Mouse (Mus musculus) adrenal gland, adult 8-10 months (tissue): ENCODE results near the gene Map3k11. TPM values are rescaled to one million over a fixed set of nuclear protein-coding genes. Genes with fewer than 3 reads are reported as not detected.

Experiments used
- DNase-seq: peaks from one replicate; pipeline ENCODE4 v3.0.0; 2022
- microRNA-seq, 2 experiments: library from miRNA; unstranded; fragments of <30 nt; microRNA quantifications; one replicate each; pipeline ENCODE4 v1.2.0; 2022
- total RNA-seq, 4 experiments: library from RNA; stranded (reverse); gene quantifications; 2 replicates each; pipeline ENCODE4 v1.2.4; 2022

Map3k11 gene
- total RNA-seq, 4 experiments from 2014 or later, result 40.8 to 53.6 (median 46.3) TPM

DNA sequence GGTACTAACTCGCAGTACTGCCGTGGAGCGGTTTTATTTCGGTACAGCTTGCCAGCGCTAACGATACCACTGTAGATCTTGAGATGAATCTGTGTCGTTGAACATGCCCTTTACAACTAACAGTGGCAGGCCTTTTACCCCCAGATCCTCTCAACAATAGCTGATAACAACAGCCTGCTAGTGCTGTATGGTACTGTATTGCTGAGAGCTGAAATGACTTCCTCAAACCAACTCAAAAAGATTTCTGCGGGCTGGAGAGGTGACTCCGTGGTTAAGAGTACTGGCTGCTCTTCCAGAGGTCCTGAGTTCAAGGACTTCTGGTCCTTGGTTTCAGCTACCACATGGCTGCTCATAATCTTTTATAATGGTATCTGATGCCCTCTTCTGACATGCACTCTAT lies 45.8 kb downstream of the Map3k11 start:
- DNase-seq, result no peak

DNA sequence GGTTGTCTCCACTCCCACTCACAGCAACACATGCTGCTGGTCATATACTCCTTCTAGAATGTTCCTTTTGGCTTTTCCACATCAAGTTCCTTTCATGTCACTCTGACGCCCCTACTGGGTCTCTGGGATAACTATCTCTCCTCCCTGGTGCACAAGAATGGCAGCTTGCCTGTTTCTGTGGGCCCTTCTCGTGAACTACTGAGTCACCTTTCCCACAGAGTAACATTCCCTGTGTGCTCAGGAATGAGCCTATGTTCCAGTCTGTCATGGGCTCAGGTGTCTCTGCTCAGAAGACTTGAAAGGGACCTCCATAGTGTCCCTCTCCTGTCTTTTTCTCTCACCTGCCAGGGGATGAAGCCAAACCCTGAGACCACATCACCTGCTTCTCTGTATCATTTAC lies 50.9 kb downstream of the Map3k11 start:
- DNase-seq, result no peak

DNA sequence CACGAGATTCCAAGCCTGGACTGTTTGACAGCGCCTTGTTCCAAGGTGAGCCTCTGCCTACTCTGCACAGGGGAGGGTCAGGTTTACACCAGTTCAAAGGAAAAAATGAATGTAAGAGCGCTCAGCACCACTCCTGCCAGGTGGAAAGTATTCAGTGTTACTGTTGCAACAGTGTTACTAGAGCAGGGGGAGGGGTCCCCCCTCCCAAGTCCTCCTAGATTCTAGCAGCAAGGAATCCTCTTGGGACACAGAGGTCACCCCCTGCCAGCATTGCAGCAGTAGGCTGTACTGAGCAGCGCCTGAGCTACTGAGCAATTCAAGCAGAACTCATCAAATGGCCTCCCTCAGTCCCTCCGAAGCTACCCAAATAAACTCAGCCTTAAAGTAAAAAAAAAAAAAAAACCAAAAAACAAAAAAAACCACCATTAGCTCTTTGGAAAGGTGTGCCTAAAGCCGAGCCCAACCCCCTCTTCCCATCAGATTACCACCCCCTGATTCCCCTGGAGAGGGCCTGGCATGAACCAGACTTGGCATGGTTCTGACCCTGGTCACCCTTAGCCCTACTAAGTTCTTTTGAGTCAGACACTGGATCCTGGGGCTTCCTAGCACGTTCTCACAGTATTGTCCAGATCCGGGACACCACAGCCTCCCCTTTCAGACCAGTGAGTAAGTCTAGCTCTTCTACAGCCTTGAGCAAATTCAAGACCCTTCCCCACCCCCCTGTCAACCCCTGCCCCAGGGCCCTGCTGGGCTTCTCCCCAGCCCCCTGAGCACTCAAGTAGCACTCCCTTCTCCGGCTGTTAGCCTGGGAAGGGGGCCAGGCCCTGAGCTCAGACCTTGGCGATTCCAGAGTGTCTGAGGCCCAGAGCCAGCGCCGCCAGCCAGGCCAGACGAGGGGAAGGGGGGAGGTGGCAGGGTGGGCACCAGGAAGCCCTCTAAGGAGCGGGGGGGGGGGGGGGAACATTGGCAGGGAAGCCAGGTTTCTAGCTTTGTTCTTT lies 52.1 kb downstream of the Map3k11 start, which contains the start of gene Ltbp3:
Gene Ltbp3, plus strand, starts transcription at position 585 of the 998 bp plus-strand sequence.
- DNase-seq, result no peak

DNA sequence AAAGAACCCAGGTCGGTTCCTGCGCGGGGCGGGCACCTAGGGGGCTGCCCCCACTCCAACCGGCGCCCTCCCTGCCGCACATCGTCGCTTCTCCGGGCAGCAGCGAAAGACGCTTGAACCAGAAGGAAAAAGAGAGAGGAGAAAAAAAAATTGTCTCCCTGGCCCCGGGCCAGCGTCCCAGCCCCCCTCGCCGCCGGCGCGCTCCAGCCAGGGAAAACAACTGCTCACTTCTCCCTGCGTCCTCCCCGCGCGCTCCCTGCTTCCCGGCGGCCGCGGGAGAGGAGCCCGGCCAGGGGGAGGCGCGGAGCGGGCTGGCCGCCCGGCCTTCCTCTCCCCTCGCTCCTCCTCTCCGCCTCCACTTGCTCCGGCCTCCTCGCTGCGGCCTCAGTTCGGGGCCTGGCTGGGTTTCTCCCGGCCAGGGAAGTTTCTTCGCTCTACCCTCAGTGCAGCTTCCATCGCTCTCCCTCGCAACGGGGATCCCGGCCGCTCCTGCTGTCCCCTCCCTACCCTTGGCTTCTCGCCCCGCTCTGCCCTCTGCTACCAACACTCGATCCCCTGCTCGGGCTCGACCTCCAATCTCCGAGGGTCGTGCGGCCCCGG lies 53.2 kb downstream of the Map3k11 start:
- peak; percentile 78 for DNase-seq

DNA sequence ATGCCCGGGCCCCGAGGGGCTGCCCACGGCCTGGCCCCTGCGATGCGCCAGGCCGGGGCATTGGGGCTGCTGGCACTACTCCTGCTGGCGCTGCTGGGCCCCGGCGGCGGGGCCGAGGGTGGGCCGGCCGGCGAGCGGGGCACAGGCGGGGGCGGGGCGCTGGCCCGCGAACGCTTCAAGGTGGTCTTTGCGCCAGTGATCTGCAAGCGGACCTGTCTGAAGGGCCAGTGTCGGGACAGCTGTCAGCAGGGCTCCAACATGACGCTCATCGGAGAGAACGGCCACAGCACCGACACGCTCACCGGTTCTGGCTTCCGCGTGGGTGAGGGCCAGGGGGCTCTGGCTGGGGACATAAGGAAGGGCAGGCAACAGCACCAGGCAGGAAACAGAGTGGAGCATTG lies 53.7 kb downstream of the Map3k11 start:
- no peak for DNase-seq

DNA sequence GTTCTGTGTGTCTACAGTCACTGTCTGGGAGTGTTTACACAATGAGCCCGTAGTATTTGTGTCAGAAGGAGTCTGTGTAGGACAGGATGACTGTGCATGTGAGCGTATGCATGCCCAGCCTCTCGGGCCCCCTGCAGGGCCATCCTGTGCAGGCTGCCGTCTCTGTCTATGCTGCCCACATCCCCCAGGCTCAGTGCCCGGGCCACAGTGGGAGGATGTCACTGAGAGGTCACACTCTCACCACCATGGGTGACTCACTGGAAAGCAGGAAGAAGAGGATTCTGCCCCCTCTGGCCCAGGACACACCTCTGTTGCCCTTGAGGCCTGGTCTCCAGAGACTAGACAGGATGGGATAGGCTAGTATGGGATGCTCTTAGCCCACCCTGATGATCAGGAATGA lies 55.0 kb downstream of the Map3k11 start:
- DNase-seq, result peak; percentile 57

DNA sequence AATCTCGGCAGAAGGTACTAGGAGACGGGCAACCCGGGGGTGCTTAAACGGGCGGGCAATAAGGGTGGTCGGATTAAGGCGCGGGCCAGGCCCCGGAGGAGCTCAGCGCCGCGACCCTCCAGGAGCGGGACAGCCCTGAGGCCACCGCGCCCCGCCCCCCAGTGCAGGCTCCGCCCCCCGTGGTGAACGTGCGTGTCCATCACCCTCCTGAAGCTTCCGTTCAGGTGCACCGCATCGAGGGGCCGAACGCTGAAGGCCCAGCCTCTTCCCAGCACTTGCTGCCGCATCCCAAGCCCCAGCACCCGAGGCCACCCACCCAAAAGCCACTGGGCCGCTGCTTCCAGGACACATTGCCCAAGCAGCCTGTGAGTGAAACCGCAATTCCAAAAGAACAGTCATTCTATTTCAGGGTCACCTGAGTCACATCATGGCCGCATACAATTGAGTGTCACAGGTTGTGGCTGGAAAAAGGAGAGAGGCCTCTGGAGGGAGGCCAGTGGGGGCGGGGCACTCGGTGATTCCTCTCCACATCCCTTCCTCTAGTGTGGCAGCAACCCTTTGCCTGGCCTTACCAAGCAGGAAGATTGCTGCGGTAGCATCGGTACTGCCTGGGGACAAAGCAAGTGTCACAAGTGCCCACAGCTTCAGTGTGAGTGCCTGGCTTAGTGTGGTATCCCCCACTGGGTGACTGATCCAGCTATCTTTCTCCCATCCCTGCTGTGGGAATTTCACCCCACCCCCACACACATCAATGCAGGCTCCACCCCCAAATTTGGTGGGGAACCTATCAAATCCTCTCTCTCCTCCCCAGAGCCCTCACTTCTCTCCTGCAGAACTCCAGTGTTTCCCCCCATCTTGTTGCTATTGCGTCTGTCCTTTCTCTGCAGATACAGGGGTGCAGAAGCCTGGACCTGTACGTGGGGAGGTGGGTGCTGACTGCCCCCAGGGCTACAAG lies 57.5 kb downstream of the Map3k11 start:
- peak; percentile 74 for DNase-seq

DNA sequence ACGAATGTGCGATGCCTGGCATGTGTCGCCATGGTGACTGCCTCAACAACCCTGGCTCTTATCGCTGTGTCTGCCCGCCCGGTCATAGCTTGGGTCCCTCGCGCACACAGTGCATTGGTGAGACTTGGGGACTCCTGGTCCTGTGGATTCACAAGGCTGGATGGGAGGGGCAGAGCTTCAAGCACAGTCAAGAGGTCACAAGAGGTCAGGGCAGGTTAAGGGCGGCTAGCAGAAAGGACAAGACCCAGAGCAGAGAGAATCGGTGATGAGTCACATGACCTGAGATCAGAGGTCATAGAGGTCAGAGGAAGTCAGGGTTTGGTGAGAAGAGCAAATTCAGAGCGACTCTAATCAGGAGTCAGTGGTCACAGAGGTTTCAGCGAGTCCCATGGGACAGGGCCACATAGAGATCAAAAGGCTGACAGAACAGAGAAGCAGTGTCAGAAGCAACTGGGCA lies 58.4 kb downstream of the Map3k11 start:
- no peak for DNase-seq

DNA sequence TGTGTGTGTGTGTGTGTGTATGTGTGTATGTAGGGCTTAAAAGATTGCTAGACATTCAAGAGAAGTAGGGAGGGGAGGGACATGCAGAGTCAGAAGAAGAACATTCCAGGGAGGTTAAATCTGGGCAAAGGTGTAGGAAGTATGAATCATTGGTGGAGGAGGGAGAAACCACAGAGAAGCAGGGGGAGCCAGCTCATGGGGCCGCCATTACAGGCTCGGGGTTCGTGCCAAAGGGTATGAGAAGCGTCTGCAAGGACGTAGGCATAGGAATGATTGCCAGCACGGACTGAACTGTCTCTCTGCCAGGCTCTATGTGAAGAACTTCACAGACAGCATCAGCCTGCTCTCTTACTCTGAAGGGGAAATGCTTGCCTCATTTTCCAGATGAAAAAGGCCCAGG lies 60.9 kb downstream of the Map3k11 start:
- peak; percentile 75 for DNase-seq

DNA sequence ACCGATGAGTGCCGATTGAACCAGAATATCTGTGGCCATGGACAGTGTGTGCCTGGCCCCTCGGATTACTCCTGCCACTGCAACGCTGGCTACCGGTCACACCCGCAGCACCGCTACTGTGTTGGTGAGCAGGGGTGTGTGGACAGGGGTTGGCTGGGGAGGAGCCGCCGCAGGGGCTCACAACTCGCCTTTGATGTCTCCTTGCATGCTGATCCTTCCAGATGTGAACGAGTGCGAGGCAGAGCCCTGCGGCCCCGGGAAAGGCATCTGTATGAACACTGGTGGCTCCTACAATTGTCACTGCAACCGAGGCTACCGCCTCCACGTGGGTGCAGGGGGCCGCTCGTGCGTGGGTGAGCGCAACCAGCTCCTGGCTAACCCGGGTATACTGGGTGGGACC lies 62.4 kb downstream of the Map3k11 start:
- no peak for DNase-seq

DNA sequence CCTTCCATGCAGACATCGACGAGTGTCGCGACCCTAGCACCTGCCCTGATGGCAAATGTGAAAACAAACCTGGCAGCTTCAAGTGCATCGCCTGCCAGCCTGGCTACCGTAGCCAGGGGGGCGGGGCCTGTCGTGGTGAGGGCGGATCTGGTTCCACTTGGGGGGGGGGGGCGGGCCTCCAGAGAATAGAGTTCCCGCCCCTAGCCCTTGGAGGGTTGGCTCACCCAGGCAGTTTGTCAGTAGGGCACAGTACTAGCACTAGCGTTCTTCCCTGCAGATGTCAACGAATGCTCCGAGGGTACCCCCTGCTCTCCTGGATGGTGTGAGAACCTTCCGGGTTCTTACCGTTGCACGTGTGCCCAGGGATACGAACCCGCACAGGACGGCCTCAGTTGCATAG lies 63.2 kb downstream of the Map3k11 start:
- DNase-seq, result peak; percentile 56

Small RNAs within 50 kb of the gene (microRNA-seq; reads per million reads assigned to microRNA genes)
- gene Mir6987, result 0 to 0.34 reads per million in 2 experiments

Other genes starting within 250 kb of the Map3k11 start
- gene Fosl1, start 241.2 kb upstream of the Map3k11 start, total RNA-seq, result under 1 TPM in 3 of 4 experiments, not detected in 1; 0.22 to 0.86 (median 0.56) TPM
- 10 to 100 TPM in 3 of 4 experiments, 1 to 10 TPM in 1; 8.9 to 12.4 (median 11.4) TPM for gene Ccdc85b, start 230.8 kb upstream of the Map3k11 start, total RNA-seq
- gene Fibp, start 228.1 kb upstream of the Map3k11 start, total RNA-seq, result 100 to 1,000 TPM in 2 of 4 experiments, 10 to 100 TPM in 2; 95.6 to 139 (median 110) TPM
- gene Ctsw, start 220.2 kb upstream of the Map3k11 start, total RNA-seq, result 1 to 10 TPM; 1.1 to 2.2 (median 1.6) TPM
- 100 to 1,000 TPM in 2 of 4 experiments, 10 to 100 TPM in 2; 64.9 to 173 (median 105) TPM for gene Efemp2, start 214.8 kb upstream of the Map3k11 start, total RNA-seq
- 10 to 100 TPM; 25.8 to 40.4 (median 33.8) TPM for gene Mus81, start 200.3 kb upstream of the Map3k11 start, total RNA-seq
- gene Cfl1, start 198.3 kb upstream of the Map3k11 start, total RNA-seq, result 100 to 1,000 TPM; 711 to 770 (median 737) TPM
- gene 1700020D05Rik, start 185.0 kb upstream of the Map3k11 start, total RNA-seq, result 10 to 100 TPM in 1 of 4 experiments, 1 to 10 TPM in 3; 2.2 to 10.4 (median 5.4) TPM
- gene Snx32, start 178.2 kb upstream of the Map3k11 start, total RNA-seq, result 10 to 100 TPM; 13.4 to 35.0 (median 23.9) TPM
- gene Ovol1, start 128.1 kb upstream of the Map3k11 start, total RNA-seq, result not detected
- 10 to 100 TPM; 10.8 to 15.7 (median 13.1) TPM for gene Ap5b1, start 120.7 kb upstream of the Map3k11 start, total RNA-seq
- gene Rnaseh2c, start 86.9 kb upstream of the Map3k11 start, total RNA-seq, result 100 to 1,000 TPM; 123 to 156 (median 130) TPM
- gene Kat5, start 78.5 kb upstream of the Map3k11 start, total RNA-seq, result 10 to 100 TPM; 71.6 to 90.4 (median 76.6) TPM
- 100 to 1,000 TPM in 2 of 4 experiments, 10 to 100 TPM in 2; 90.0 to 114 (median 96.4) TPM for gene Rela, start 51.3 kb upstream of the Map3k11 start, total RNA-seq
- 10 to 100 TPM; 40.3 to 76.9 (median 57.8) TPM for gene Sipa1, start 25.0 kb upstream of the Map3k11 start, total RNA-seq
- gene Pcnx3, start 166 bp downstream of the Map3k11 start, total RNA-seq, result 100 to 1,000 TPM in 3 of 4 experiments, 10 to 100 TPM in 1; 95.1 to 183 (median 136) TPM
- gene Kcnk7, start 15.6 kb downstream of the Map3k11 start, total RNA-seq, result not detected
- gene Ehbp1l1, start 37.6 kb downstream of the Map3k11 start, total RNA-seq, result 10 to 100 TPM; 24.9 to 39.2 (median 32.8) TPM
- 10 to 100 TPM; 56.2 to 62.7 (median 57.0) TPM for gene Fam89b, start 40.9 kb downstream of the Map3k11 start, total RNA-seq
- 100 to 1,000 TPM; 254 to 451 (median 353) TPM for gene Ltbp3, start 52.2 kb downstream of the Map3k11 start, total RNA-seq
- 100 to 1,000 TPM; 112 to 147 (median 124) TPM for gene Scyl1, start 82.7 kb downstream of the Map3k11 start, total RNA-seq
- gene Frmd8, start 186.5 kb downstream of the Map3k11 start, total RNA-seq, result 10 to 100 TPM; 47.6 to 55.2 (median 53.4) TPM
- gene Slc25a45, start 189.1 kb downstream of the Map3k11 start, total RNA-seq, result 10 to 100 TPM; 12.8 to 21.7 (median 17.5) TPM
- gene Tigd3, start 205.4 kb downstream of the Map3k11 start, total RNA-seq, result 1 to 10 TPM in 3 of 4 experiments, under 1 TPM in 1; 0.93 to 3.5 (median 1.6) TPM
- 100 to 1,000 TPM in 3 of 4 experiments, 10 to 100 TPM in 1; 93.7 to 147 (median 129) TPM for gene Dpf2, start 224.3 kb downstream of the Map3k11 start, total RNA-seq
- gene Cdc42ep2, start 236.1 kb downstream of the Map3k11 start, total RNA-seq, result 1 to 10 TPM; 4.9 to 9.6 (median 8.3) TPM